Mouse (Mus musculus) layer of hippocampus, adult 6 months (tissue): ENCODE measurements around the gene Pramef20. TPM values are rescaled to one million over a fixed set of nuclear protein-coding genes. Genes with fewer than 3 reads are reported as not detected.

Source experiments
- long read RNA-seq, 2 experiments: library from polyadenylated mRNA; unstranded; transcript quantifications; one replicate each; pipeline ENCODE4 v2.0.0; 2019 to 2020
- polyA plus RNA-seq: library from polyadenylated mRNA; unstranded; fragments of <200 nt; fragmentation: Nextera tagmentation; gene quantifications from 2 replicates; pipeline ENCODE4 v1.2.3, GENCODE M21; 2021

Pramef20 gene
- polyA plus RNA-seq: not detected in 2 replicates
- long read RNA-seq, experiment 1: 0 reads
- long read RNA-seq, experiment 2: 0 reads

GRCm38 (mm10) chr4:144377911-144378310, at the start of gene Pramef20:
Gene Pramef20, minus strand, starts transcription at chr4:144377933.

DNA sequence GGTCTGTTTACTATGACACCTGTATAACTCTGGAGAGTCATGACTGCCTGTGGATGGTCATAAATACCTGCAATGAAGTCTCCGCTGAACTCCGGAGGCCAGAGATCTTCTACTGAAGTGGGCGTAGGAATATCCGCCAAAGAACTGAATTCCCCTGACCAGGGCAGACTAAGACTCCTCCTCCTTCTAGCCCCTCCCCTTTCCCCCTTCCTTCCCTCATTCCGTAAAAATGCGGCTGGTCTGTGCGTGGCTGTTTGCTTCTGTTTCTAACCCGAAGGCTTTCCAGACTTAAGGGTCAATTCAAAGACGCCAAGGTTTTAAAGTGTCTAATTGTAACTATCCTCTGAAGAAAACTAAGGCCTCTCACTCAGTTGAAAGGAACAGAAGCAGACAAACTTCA, 30.6 kb upstream of the Pramef20 start, which contains the start of gene Pramef12:
TSS of gene Pramef12 (minus strand) at position 175 of the 400 bp plus-strand sequence.

DNA sequence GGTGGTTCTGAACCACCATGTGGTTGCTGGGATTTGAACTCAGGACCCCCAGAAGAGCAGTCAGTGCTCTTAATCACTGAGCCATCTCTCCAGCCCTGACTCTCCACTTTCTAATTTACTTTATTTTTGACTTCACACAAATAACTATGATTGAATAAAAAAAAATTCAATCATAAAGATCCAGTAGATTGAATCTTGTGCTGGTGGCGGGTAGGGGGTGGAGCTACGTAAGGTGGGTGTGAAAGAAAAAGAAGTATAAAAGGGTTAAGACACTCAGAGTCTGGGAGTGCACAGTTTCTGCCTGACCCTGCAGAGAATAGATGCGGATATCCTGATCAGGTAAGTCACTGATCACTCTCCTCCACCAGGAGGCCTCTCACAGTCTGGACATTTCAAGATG, 20.1 kb downstream of the Pramef20 start, which contains the start of gene Gm13119:
TSS of gene Gm13119 (plus strand) at position 301 of the 400 bp plus-strand sequence.

GRCm38 (mm10) chr4:144329949-144330348, 47.8 kb downstream of the Pramef20 start, which contains the start of gene Gm13128:
Gene Gm13128, plus strand, starts transcription at chr4:144330249.

Other genes with a start within 250 kb of the Pramef20 start
- gene Oog3, start 215.3 kb downstream of the Pramef20 start, polyA plus RNA-seq: not detected in 2 replicates
- not detected in 2 replicates for gene Oog2, start 187.2 kb downstream of the Pramef20 start, polyA plus RNA-seq
- gene C87977, start 164.6 kb downstream of the Pramef20 start, polyA plus RNA-seq: not detected in 2 replicates
- gene Pramel5, start 97.4 kb downstream of the Pramef20 start, polyA plus RNA-seq: not detected in 2 replicates
- gene Gm13128, start 47.7 kb downstream of the Pramef20 start, polyA plus RNA-seq: not detected in 2 replicates
- gene Gm13119, start 20.0 kb downstream of the Pramef20 start, polyA plus RNA-seq: not detected in 2 replicates
- gene Pramef12, start 30.5 kb upstream of the Pramef20 start, polyA plus RNA-seq: not detected in 2 replicates
- not detected in 2 replicates for gene 1700012P22Rik, start 60.8 kb upstream of the Pramef20 start, polyA plus RNA-seq
- gene Gm9944, start 75.4 kb upstream of the Pramef20 start, polyA plus RNA-seq: not detected in 2 replicates
- gene Aadacl3, start 85.8 kb upstream of the Pramef20 start, polyA plus RNA-seq: not detected in 2 replicates
- not detected in 2 replicates for gene 9430007A20Rik, start 141.9 kb upstream of the Pramef20 start, polyA plus RNA-seq
- gene Gm13124, start 187.2 kb upstream of the Pramef20 start, polyA plus RNA-seq: not detected in 2 replicates
- gene Aadacl4, start 235.8 kb upstream of the Pramef20 start, polyA plus RNA-seq: not detected in 2 replicates